Comparison of ENCODE assay signal across 12 mouse cellular contexts in genomic region chr13:64526515-64527285, GRCm38 (mm10). TPM values are rescaled to one million over a fixed set of nuclear protein-coding genes. Genes with fewer than 3 reads are reported as not detected.
DNase-seq lines count a peak whose midpoint lies in the region; ATAC-seq lines count a peak whose summit lies in the region.
"Had no signal": no experiment of that assay in that cellular context is flagged by ENCODE, and none has a peak within 500 bp of the region (broad histone marks: within the 10 kb centered on the region; RNA-seq: fewer than 3 reads in every experiment).

No protein-coding gene starts in this region.

- WGBS in midbrain, embryonic 11.5 days = 81% methylated on average over 15 of the region's 15 CpGs
- 86% methylated on average over 15 of the region's 15 CpGs for WGBS in midbrain, embryonic 10.5 days
- WGBS in hindbrain, embryonic 13.5 days = 74% methylated on average over 15 of the region's 15 CpGs

- H3K4me1 ChIP-seq in midbrain, embryonic 11.5 days (ENCODE audit: control insufficient read depth, insufficient read depth, low read length) = no peaks in the 10 kb centered on the region
- H3K4me1 ChIP-seq in midbrain, embryonic 10.5 days = 0 out of 2 replicates have a peak, but pooled peaks cover 3% of the 10 kb centered on the region
- H3K4me1 ChIP-seq in hindbrain, embryonic 13.5 days (replicated peaks) = 0 out of 2 replicates have a peak, but pooled peaks cover 4% of the 10 kb centered on the region
- H3K4me1 ChIP-seq: limb, embryonic 15.5 days had no signal

- no peak overlapping the region for H3K27ac ChIP-seq in midbrain, embryonic 11.5 days (ENCODE audit: low read depth, low read length)
- H3K27ac ChIP-seq in midbrain, embryonic 10.5 days (replicated peaks) = no peak overlapping the region
- no peak overlapping the region for H3K27ac ChIP-seq in hindbrain, embryonic 13.5 days
- H3K27ac ChIP-seq: limb, embryonic 15.5 days had no signal

- H3K9ac ChIP-seq in midbrain, embryonic 11.5 days (ENCODE audit: low read length) = no peak overlapping the region
- H3K9ac ChIP-seq in hindbrain, embryonic 13.5 days = no peak overlapping the region
- H3K9ac ChIP-seq: limb, embryonic 15.5 days had no signal

- DNase-seq in midbrain, embryonic 11.5 days (ENCODE audit: low spot score, missing footprints) = no peak
- DNase-seq in midbrain, embryonic 10.5 days (ENCODE audit: low spot score) = no peak
- DNase-seq in mesoderm, embryonic 11.5 days (ENCODE audit: low read depth, low spot score) = peak; percentile 10
- peak; percentile 75 for DNase-seq in telencephalon, adult 2 months (ENCODE audit: low read depth, low spot score)
- no peak for DNase-seq in heart, adult 11 months
- no peak for DNase-seq in yolk sac, embryonic 10.5 days (ENCODE audit: low spot score)
- no peak for DNase-seq in gastrocnemius, postnatal 10 days
- DNase-seq: heart, postnatal 10 days; kidney, postnatal 10 days had no signal

- no peaks in the 10 kb centered on the region for H3K9me3 ChIP-seq in midbrain, embryonic 11.5 days (ENCODE audit: control insufficient read depth, low read length)
- no peaks in the 10 kb centered on the region for H3K9me3 ChIP-seq in midbrain, embryonic 10.5 days (replicated peaks)
- no peaks in the 10 kb centered on the region for H3K9me3 ChIP-seq in hindbrain, embryonic 13.5 days
- H3K9me3 ChIP-seq: limb, embryonic 15.5 days had no signal

- no peaks in the 10 kb centered on the region for H3K36me3 ChIP-seq in midbrain, embryonic 11.5 days (ENCODE audit: control insufficient read depth, insufficient read depth, low read length)
- H3K36me3 ChIP-seq in midbrain, embryonic 10.5 days = no peaks in the 10 kb centered on the region
- H3K36me3 ChIP-seq in hindbrain, embryonic 13.5 days = no peaks in the 10 kb centered on the region
- H3K36me3 ChIP-seq: limb, embryonic 15.5 days had no signal

- no peaks in the 10 kb centered on the region for H3K27me3 ChIP-seq in midbrain, embryonic 11.5 days (ENCODE audit: control insufficient read depth, insufficient read depth, low read length)
- H3K27me3 ChIP-seq in midbrain, embryonic 10.5 days (ENCODE audit: low read depth, poor library complexity, severe bottlenecking) = no peaks in the 10 kb centered on the region
- no peaks in the 10 kb centered on the region for H3K27me3 ChIP-seq in hindbrain, embryonic 13.5 days
- H3K27me3 ChIP-seq: limb, embryonic 15.5 days had no signal

- ATAC-seq in midbrain, embryonic 11.5 days (ENCODE audit: low FRiP score) = peak; percentile 77
- ATAC-seq in hindbrain, embryonic 13.5 days (ENCODE audit: low FRiP score) = peak; percentile 81

- H3K4me3 ChIP-seq in midbrain, embryonic 11.5 days (ENCODE audit: low read depth, low read length) = no peak overlapping the region
- H3K4me3 ChIP-seq in midbrain, embryonic 10.5 days = no peak overlapping the region
- H3K4me3 ChIP-seq in hindbrain, embryonic 13.5 days = no peak overlapping the region
- H3K4me3 ChIP-seq: limb, embryonic 15.5 days had no signal

- H3K4me2 ChIP-seq in midbrain, embryonic 11.5 days = no peak overlapping the region
- H3K4me2 ChIP-seq in hindbrain, embryonic 13.5 days = no peak overlapping the region
- H3K4me2 ChIP-seq: limb, embryonic 15.5 days had no signal

RNA-seq across cellular contexts. Expression of gene Fam240b, which starts 29.1 kb away (rescaled TPM):
- polyA plus RNA-seq in midbrain, embryonic 11.5 days (2014; fragmentation: Nextera tagmentation; extraction: Ambion mirVana) = not detected in 2 replicates
- not detected in 2 replicates for polyA plus RNA-seq in midbrain, embryonic 10.5 days (2016; fragmentation: Nextera tagmentation; extraction: Ambion mirVana)
- not detected in 2 replicates for polyA plus RNA-seq in hindbrain, embryonic 13.5 days (2015; fragmentation: Nextera tagmentation; extraction: Ambion mirVana)
- total RNA-seq in gastrocnemius, postnatal 10 days (2021) = under 1 TPM in 1 of 2 experiments, not detected in 1; 0.25 TPM
- total RNA-seq: heart, postnatal 10 days had no signal
- polyA plus RNA-seq: limb, embryonic 15.5 days; testis, adult 2 months had no signal

Comparison
In these comparisons a context has a peak if more than half of its experiments do, and no peak if none do; other contexts are left out.
1. DNase-seq: peak in mesoderm, embryonic 11.5 days (single experiment) and telencephalon, adult 2 months (single experiment); none in midbrain, embryonic 11.5 days (single experiment), midbrain, embryonic 10.5 days (single experiment), heart, adult 11 months (single experiment), yolk sac, embryonic 10.5 days (single experiment) and gastrocnemius, postnatal 10 days (single experiment).